Mouse (Mus musculus) layer of hippocampus, postnatal 10 days (tissue): ENCODE measurements around the gene Fam222b. TPM values are rescaled to one million over a fixed set of nuclear protein-coding genes. Genes with fewer than 3 reads are reported as not detected.

Experiments used
- DNase-seq, 2 experiments: peaks; one replicate each; pipeline ENCODE4 v3.0.0; 2021; ENCODE audit warnings: low spot score in 2 of 2
- microRNA-seq, 2 experiments: library from miRNA; unstranded; fragments of <30 nt; microRNA quantifications; one replicate each; pipeline ENCODE4 v1.2.0; 2021
- total RNA-seq, 2 experiments: library from RNA; stranded (reverse); gene quantifications; 2 replicates each; pipeline ENCODE4 v1.2.3; 2021

Gene Fam222b
- total RNA-seq, 2 experiments from 2014 or later, result 24.3 to 27.0 TPM

DNA sequence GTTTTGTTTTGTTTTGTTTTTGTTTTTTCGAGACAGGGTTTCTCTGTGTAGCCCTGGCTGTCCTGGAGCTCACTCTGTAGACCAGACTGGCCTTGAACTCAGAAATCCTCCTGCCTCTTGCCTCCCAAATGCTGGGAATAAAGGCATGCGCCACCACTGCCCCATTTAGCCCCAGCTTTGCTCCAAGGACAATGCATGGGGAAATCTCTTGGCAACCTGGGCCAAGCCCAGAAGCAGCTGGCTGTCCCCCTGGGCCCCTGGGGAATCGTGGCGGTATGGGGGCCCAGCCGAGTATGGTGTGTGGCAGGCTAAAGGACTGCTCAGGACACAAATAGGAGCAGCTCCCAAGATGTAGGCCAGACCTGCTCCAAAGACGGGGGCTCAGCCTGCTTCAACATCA, 109.8 kb downstream of the Fam222b start:
- DNase-seq, result no peak

GRCm38 (mm10) chr11:78205361-78206206, 111.1 kb downstream of the Fam222b start:
- no peak for DNase-seq

Small RNA genes within 50 kb of the gene (microRNA-seq; reads per million reads assigned to microRNA genes)
- gene Mir144, result 7.1 to 58.7 reads per million in 2 experiments
- 0 reads per million in 2 experiments for gene Mir451a
- 0 reads per million in 2 experiments for gene Mir451b
- gene Mir7653, result 2.0 to 3.1 reads per million in 2 experiments

Other genes starting within 250 kb of the Fam222b start
- 1 to 10 TPM; 1.5 to 1.9 TPM for gene Pipox, start 200.6 kb upstream of the Fam222b start, total RNA-seq
- 100 to 1,000 TPM; 215 to 221 TPM for gene Sez6, start 163.9 kb upstream of the Fam222b start, total RNA-seq
- gene Phf12, start 111.9 kb upstream of the Fam222b start, total RNA-seq, result 10 to 100 TPM; 47.1 to 49.2 TPM
- 10 to 100 TPM; 16.6 to 22.4 TPM for gene Dhrs13, start 62.4 kb upstream of the Fam222b start, total RNA-seq
- 100 to 1,000 TPM; 143 to 145 TPM for gene Flot2, start 56.7 kb upstream of the Fam222b start, total RNA-seq
- gene Eral1, start 14.3 kb upstream of the Fam222b start, total RNA-seq, result 10 to 100 TPM; 19.0 to 20.1 TPM
- gene Traf4, start 70.9 kb downstream of the Fam222b start, total RNA-seq, result 10 to 100 TPM; 47.8 to 48.9 TPM
- gene Nek8, start 82.0 kb downstream of the Fam222b start, total RNA-seq, result 1 to 10 TPM; 6.2 to 6.4 TPM
- gene Tlcd1, start 82.1 kb downstream of the Fam222b start, total RNA-seq, result 10 to 100 TPM; 37.0 to 38.8 TPM
- gene Rpl23a, start 88.9 kb downstream of the Fam222b start, total RNA-seq, result 100 to 1,000 TPM; 878 to 942 TPM
- gene Rab34, start 93.8 kb downstream of the Fam222b start, total RNA-seq, result 10 to 100 TPM; 40.9 to 42.2 TPM
- gene Proca1, start 98.7 kb downstream of the Fam222b start, total RNA-seq, result 1 to 10 TPM; 4.5 to 5.8 TPM
- gene Sdf2, start 151.1 kb downstream of the Fam222b start, total RNA-seq, result 10 to 100 TPM; 57.0 to 67.2 TPM
- gene Supt6, start 151.3 kb downstream of the Fam222b start, total RNA-seq, result 10 to 100 TPM; 91.6 to 94.6 TPM
- 100 to 1,000 TPM; 174 to 188 TPM for gene 2610507B11Rik, start 167.1 kb downstream of the Fam222b start, total RNA-seq
- 1 to 10 TPM in 1 of 2 experiments, under 1 TPM in 1; 0.47 to 1.8 TPM for gene BC030499, start 196.2 kb downstream of the Fam222b start, total RNA-seq
- gene Spag5, start 206.9 kb downstream of the Fam222b start, total RNA-seq, result 1 to 10 TPM; 6.5 to 7.1 TPM
- 100 to 1,000 TPM; 396 to 461 TPM for gene Aldoc, start 228.3 kb downstream of the Fam222b start, total RNA-seq
- gene Pigs, start 233.8 kb downstream of the Fam222b start, total RNA-seq, result 10 to 100 TPM; 75.0 to 75.9 TPM
- gene Unc119, start 248.8 kb downstream of the Fam222b start, total RNA-seq, result 10 to 100 TPM; 37.6 to 39.0 TPM